Mouse (Mus musculus) lung, embryonic 15.5 days (tissue): ENCODE results near the gene Ccl6. TPM values are rescaled to one million over a fixed set of nuclear protein-coding genes. Genes with fewer than 3 reads are reported as not detected.
"Not testable (repeated sequence)": the region's sequence is repeated elsewhere in the genome, so short reads cannot be mapped to it uniquely, and the experiment has no call there.

Experiments used
- ATAC-seq: fragments of 200-750 bp; cut with Nextera tagmentation; 2 replicates; pipeline ENCODE4 v1.8.0; 2017; ENCODE audit warnings: moderate number of reproducible peaks, borderline replicate concordance; ENCODE audit not compliant: low FRiP score, low TSS enrichment; ENCODE audit errors: extremely low read depth
- H3K27ac ChIP-seq: fragments of 300-500 bp; sonication (generic); 2 replicates; pipeline ENCODE4 v1.5.1; 2015; ENCODE audit warnings: moderate library complexity, mild to moderate bottlenecking, inconsistent platforms
- H3K27me3 ChIP-seq: fragments of 300-500 bp; sonication (generic); 2 replicates; pipeline ENCODE4 v1.6.1; 2015; ENCODE audit warnings: inconsistent platforms
- H3K36me3 ChIP-seq: fragments of 300-500 bp; sonication (generic); 2 replicates; pipeline ENCODE4 v1.6.1; 2015; ENCODE audit warnings: inconsistent platforms
- H3K4me1 ChIP-seq: fragments of 300-500 bp; sonication (generic); 2 replicates; pipeline ENCODE4 v1.6.1; 2015; ENCODE audit warnings: inconsistent platforms
- H3K4me2 ChIP-seq: fragments of 300-500 bp; sonication (generic); 2 replicates; pipeline ENCODE4 v1.6.1; 2015; ENCODE audit warnings: inconsistent platforms, mild to moderate bottlenecking, moderate library complexity
- H3K4me3 ChIP-seq: fragments of 300-500 bp; sonication (generic); 2 replicates; pipeline ENCODE4 v1.5.1; 2015; ENCODE audit warnings: mild to moderate bottlenecking, inconsistent platforms
- H3K9ac ChIP-seq: fragments of 300-500 bp; sonication (generic); 2 replicates; pipeline ENCODE4 v1.6.1; 2015; ENCODE audit warnings: inconsistent platforms
- H3K9me3 ChIP-seq: fragments of 300-500 bp; sonication (generic); 2 replicates; pipeline ENCODE4 v1.6.1; 2016; ENCODE audit warnings: inconsistent platforms
- WGBS: fragments of 180-500 bp; shearing (Covaris S2); methylation state at CpG from one replicate; pipeline ENCODE4 v1.1.7; 2015; 5-methylcytosine and 5-hydroxymethylcytosine counted together
- polyA plus RNA-seq: library from polyadenylated mRNA; unstranded; fragments of >200 nt; fragmentation: Nextera tagmentation; extraction: Ambion mirVana; gene quantifications from 2 replicates; pipeline ENCODE4 v1.2.1, GENCODE M21; 2015

Gene Ccl6
- polyA plus RNA-seq, 1 experiment from 2014 or later: 9.2 TPM

DNA sequence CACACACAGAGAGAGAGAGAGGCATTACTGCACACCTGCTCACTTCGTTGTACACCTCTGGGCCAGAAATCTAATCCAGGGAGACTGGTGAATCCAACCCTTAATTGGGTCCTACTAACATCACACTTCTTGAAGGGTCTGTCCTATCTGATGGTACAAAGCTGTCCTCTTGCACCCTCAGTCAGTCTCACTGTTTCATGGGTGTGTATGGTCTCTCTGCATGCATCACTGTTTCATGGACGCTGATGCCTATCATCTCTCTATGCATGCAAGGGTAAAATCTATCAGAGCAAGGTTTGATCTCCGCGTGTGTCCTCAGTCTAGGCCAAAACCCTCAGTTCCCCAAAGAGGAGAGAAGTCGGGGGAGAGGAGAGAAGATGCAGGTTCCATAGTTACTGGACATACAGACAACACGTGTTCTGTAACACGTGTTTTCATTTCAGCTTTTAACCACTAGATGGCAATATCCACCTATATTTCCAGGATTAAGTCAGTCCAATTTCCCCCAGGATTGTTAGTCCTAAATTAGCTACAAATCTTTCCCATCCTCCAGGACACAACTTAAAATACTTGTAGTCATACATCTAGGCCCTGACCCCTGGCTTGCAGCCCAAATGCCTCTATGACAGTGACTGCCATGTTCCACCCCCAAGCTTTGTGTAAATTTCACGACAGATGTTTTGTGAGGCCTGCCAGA lies 36.7 kb downstream of the Ccl6 start:
- Histone ChIP-seq H3K27ac (no peak overlapping the region), H3K4me2 (no peak overlapping the region), H3K9ac (no peak overlapping the region), H3K36me3 (no peaks in the 10 kb centered on the region), H3K27me3 (no peaks in the 10 kb centered on the region), H3K4me1 (no peaks in the 10 kb centered on the region), H3K4me3 (no peak overlapping the region), H3K9me3 (no peaks in the 10 kb centered on the region)
- ATAC-seq: peak; percentile 88
- WGBS: 24% methylated on average over 8 of the region's 8 CpGs

DNA sequence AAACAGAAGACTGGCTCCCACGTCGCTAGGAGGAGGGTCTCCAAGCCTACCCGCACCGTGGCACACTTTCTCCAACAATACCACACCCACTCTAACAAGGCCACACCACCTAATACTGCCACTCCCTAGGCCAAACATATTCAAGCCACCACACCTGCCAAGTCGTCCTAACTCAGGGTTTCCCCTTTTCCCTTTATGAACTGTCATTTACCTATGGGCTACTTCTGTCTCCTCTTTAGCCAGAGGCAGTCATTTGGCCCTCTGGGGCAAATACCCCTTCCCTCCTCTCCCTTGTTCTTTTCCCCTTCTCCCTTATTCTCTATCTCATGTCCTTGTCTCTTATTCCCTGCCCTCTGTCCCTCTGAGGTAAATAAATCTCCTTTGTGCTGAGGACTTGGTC lies 41.2 kb downstream of the Ccl6 start:
- no peaks in the 10 kb centered on the region for H3K27me3 ChIP-seq
- H3K4me2 ChIP-seq: no peak overlapping the region
- no peaks in the 10 kb centered on the region for H3K4me1 ChIP-seq
- WGBS: 72% methylated on average over 5 of the region's 5 CpGs
- H3K9ac ChIP-seq: no peak overlapping the region
- no peaks in the 10 kb centered on the region for H3K9me3 ChIP-seq
- no peak for ATAC-seq
- H3K27ac ChIP-seq: no peak overlapping the region
- no peak overlapping the region for H3K4me3 ChIP-seq
- H3K36me3 ChIP-seq: no peaks in the 10 kb centered on the region

DNA sequence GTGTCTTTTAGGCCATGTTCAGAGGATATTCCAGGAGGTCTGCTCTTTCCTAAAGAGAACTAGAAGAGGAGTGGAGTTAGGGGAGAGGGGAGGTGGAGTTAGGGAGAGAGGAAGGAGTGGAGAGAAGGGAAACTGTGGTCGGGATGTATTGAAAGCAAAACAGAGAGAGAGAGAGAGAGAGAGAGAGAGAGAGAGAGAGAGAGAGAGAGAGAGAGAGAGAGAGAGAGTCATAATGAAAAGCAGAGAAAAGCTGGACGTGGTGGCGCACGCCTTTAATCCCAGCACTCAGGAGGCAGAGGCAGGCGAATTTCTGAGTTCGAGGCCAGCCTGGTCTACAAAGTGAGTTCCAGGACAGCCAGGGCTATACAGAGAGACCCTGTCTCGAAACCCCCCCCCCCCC lies 41.9 kb downstream of the Ccl6 start:
- not testable (repeated sequence) for ATAC-seq
- WGBS: 78% methylated on average over 7 of the region's 7 CpGs

DNA sequence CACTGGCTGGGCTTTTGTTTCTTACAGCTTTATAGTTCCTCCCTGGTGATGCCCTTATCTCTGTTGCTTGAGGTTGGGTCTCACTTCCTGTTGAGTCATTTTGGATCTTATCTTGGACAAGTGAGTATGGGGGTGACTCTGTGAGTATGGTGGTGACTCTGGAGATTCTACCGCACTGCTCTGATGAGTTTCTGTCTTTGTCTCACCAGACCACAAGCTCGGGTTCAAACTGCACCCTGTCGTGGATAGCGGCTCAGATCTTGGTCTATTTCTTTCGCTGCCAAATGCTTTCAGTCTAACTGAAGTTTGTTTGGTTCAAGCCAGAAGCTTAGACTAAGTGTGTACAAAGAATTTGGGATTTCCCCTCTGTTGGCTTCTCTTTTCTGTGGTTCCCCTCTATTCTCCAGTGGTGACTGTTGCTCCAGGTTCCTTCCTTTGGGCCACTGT lies 42.7 kb downstream of the Ccl6 start:
- no peaks in the 10 kb centered on the region for H3K4me1 ChIP-seq
- no peak for ATAC-seq
- WGBS: 78% methylated on average over 5 of the region's 5 CpGs

More for the DNA sequence above, 41.9 kb downstream of the Ccl6 start:
- H3K27me3 ChIP-seq, H3K4me1 ChIP-seq, H3K9me3 ChIP-seq, H3K36me3 ChIP-seq, H3K4me2 ChIP-seq, H3K4me3 ChIP-seq, H3K9ac ChIP-seq, H3K27ac ChIP-seq: not testable (repeated sequence)

DNA sequence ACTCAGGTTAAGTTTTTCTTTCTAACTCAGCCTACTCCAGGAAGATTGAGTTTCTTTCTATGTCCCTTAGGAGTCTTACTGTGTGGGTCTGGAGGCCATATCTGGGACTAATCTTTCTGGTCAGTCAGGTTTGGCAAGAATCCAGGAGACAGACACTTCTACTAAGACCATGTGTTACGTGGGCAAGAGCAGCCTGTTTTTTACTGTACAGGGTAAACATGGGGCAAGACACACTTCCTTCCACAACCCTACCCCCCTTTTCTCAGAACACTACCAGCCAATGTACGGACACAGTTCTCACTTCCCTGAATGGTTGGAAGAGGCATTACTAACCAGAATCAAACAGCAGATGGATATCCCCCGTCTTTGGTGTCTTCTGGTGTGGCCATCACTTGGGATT lies 48.7 kb downstream of the Ccl6 start:
- no peaks in the 10 kb centered on the region for H3K9me3 ChIP-seq
- no peak overlapping the region for H3K4me3 ChIP-seq
- H3K27me3 ChIP-seq: no peaks in the 10 kb centered on the region
- ATAC-seq: no peak
- H3K4me2 ChIP-seq: no peak overlapping the region
- no peak overlapping the region for H3K9ac ChIP-seq
- H3K36me3 ChIP-seq: no peaks in the 10 kb centered on the region
- H3K4me1 ChIP-seq: no peaks in the 10 kb centered on the region
- WGBS: 47% methylated on average over 3 of the region's 3 CpGs
- H3K27ac ChIP-seq: no peak overlapping the region

More for the DNA sequence above, 42.7 kb downstream of the Ccl6 start:
- H3K36me3 ChIP-seq: no peaks in the 10 kb centered on the region
- H3K9me3 ChIP-seq: no peaks in the 10 kb centered on the region
- no peak overlapping the region for H3K9ac ChIP-seq
- H3K27me3 ChIP-seq: no peaks in the 10 kb centered on the region
- no peak overlapping the region for H3K27ac ChIP-seq
- no peak overlapping the region for H3K4me3 ChIP-seq
- H3K4me2 ChIP-seq: no peak overlapping the region

DNA sequence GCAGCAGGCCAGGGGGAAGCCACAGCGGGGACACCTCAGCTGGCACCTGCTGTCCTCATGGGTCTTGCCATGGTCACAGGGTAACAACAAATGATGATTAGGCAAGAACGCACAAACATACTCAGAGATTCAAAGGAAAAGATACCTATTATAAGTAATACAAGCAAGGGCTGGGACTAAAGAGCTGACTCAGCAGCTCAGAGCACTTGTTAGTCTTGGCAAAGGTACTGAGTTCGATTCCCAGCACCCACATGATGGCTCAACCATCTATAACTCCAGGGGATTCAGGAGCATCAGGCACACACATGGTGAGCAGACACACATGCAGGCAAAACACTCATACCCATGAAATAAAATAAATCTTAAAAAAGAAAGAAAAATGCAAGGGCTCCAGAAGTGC lies 51.5 kb downstream of the Ccl6 start:
- Histone ChIP-seq H3K4me1 (no peaks in the 10 kb centered on the region), H3K27me3 (no peaks in the 10 kb centered on the region), H3K9me3 (no peaks in the 10 kb centered on the region), H3K9ac (no peak overlapping the region), H3K4me2 (no peak overlapping the region), H3K36me3 (no peaks in the 10 kb centered on the region), H3K4me3 (no peak overlapping the region), H3K27ac (no peak overlapping the region)
- 79% methylated on average over 3 of the region's 3 CpGs for WGBS
- ATAC-seq: no peak

DNA sequence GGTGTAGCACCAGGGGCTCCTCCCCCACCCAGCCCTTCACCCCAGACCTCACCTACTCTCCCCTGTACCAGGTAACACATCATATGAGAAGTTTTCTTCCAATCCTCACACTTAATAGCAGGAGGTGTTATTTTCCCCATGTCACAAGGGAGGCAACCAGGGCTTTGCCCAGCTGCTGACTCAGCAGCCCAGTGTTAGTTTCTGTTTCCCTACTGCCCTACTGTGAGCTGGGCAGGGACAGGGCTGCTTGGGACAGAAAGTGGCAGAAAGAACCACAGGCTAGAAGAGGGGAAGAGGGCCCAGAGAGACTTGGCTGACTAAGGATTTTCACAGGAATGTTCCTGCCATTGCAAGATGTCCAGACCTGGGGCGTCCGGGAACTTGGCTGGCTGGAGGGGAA lies 52.0 kb downstream of the Ccl6 start:
- Histone ChIP-seq H3K4me1 (no peaks in the 10 kb centered on the region), H3K27ac (no peak overlapping the region), H3K9ac (no peak overlapping the region), H3K36me3 (no peaks in the 10 kb centered on the region), H3K4me3 (no peak overlapping the region), H3K9me3 (no peaks in the 10 kb centered on the region), H3K27me3 (no peaks in the 10 kb centered on the region), H3K4me2 (no peak overlapping the region)
- no peak for ATAC-seq
- WGBS: 65% methylated on average over 2 of the region's 2 CpGs

DNA sequence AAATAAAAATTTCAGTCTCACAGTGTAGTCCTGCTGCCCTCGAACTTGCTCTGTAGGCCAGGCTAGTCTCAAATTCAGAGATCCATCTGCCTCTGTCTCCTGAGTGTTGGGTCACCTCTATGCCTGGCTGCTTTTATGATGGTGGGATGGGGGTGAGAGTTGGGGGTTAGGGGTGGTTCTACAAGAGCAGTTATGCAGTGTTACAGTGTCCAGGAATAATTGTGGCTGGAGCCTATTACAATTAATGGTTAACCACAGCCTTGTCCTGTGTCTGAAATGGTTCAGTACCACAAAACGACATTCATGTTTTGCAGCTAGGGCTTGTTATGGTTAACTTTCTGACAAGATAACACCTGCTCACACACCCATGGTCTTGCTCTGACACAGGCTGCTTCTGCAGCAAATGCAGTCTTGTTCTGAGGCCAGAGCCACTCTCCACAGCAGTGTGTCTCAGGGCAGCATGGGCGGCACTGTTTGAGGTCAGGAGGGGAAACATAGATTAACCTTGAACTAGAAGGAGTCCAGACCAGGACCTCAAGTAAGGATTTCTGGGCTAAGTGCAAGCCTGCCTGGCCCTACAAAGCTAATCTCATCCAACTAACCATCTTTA lies 54.1 kb downstream of the Ccl6 start:
- ATAC-seq: no peak
- no peaks in the 10 kb centered on the region for H3K9me3 ChIP-seq
- no peaks in the 10 kb centered on the region for H3K27me3 ChIP-seq
- H3K36me3 ChIP-seq: no peaks in the 10 kb centered on the region
- WGBS: 55% methylated on average over 3 of the region's 3 CpGs
- no peak overlapping the region for H3K4me3 ChIP-seq
- no peak overlapping the region for H3K9ac ChIP-seq
- H3K4me2 ChIP-seq: no peak overlapping the region
- H3K27ac ChIP-seq: no peak overlapping the region
- peaks cover 9% of the 10 kb centered on the region for H3K4me1 ChIP-seq

Other genes starting within 250 kb of the Ccl6 start
- gene Rasl10b, start 183.9 kb downstream of the Ccl6 start, polyA plus RNA-seq: 1.3 and 1.8 TPM in 2 replicates
- gene Gas2l2, start 163.6 kb downstream of the Ccl6 start, polyA plus RNA-seq: 0.32 and 0.35 TPM in 2 replicates
- gene 1700020L24Rik, start 155.4 kb downstream of the Ccl6 start, polyA plus RNA-seq: 0.18 and 0.29 TPM in 2 replicates
- 2.5 and 2.7 TPM in 2 replicates for gene Mmp28, start 130.0 kb downstream of the Ccl6 start, polyA plus RNA-seq
- 11.0 and 11.3 TPM in 2 replicates for gene Taf15, start 120.0 kb downstream of the Ccl6 start, polyA plus RNA-seq
- not detected in 2 replicates for gene Heatr9, start 70.9 kb downstream of the Ccl6 start, polyA plus RNA-seq
- 0.82 TPM in 1 of 2 replicates, not detected in the other for gene Ccl5, start 62.6 kb downstream of the Ccl6 start, polyA plus RNA-seq
- gene Ccl9, start 14.5 kb downstream of the Ccl6 start, polyA plus RNA-seq: 4.9 and 5.4 TPM in 2 replicates
- gene Rpl9-ps1, start 52.5 kb upstream of the Ccl6 start, polyA plus RNA-seq: not detected in 2 replicates
- 1.1 and 1.2 TPM in 2 replicates for gene Ccl3, start 56.3 kb upstream of the Ccl6 start, polyA plus RNA-seq
- gene Ccl4, start 69.5 kb upstream of the Ccl6 start, polyA plus RNA-seq: 0.56 TPM in 1 of 2 replicates, not detected in the other
- 1.8 and 2.1 TPM in 2 replicates for gene Wfdc17, start 110.9 kb upstream of the Ccl6 start, polyA plus RNA-seq
- 1.4 and 2.4 TPM in 2 replicates for gene Wfdc18, start 115.9 kb upstream of the Ccl6 start, polyA plus RNA-seq
- gene Wfdc21, start 153.9 kb upstream of the Ccl6 start, polyA plus RNA-seq: 0.87 and 1.7 TPM in 2 replicates
- 21.0 and 23.2 TPM in 2 replicates for gene Heatr6, start 160.6 kb upstream of the Ccl6 start, polyA plus RNA-seq